Mouse (Mus musculus) kidney, postnatal 0 days (tissue): ENCODE measurements around the gene Gm10337. TPM values are rescaled to one million over a fixed set of nuclear protein-coding genes. Genes with fewer than 3 reads are reported as not detected.

ENCODE experiments used
- ATAC-seq: fragments of 200-750 bp; cut with Nextera tagmentation; replicated peaks from 2 replicates; pipeline ENCODE4 v1.8.0; 2017; ENCODE audit warnings: low read depth, moderate number of reproducible peaks, moderate TSS enrichment, moderate library complexity; ENCODE audit not compliant: low FRiP score
- DNase-seq: peaks from one replicate; pipeline ENCODE4 v3.0.0-alpha.2; 2016; ENCODE audit warnings: low spot score
- H3K27ac ChIP-seq: fragments of 300-500 bp; sonication (generic); 2 replicates; pipeline ENCODE4 v1.5.1; 2014; ENCODE audit warnings: mild to moderate bottlenecking
- H3K27me3 ChIP-seq: fragments of 300-500 bp; sonication (generic); 2 replicates; pipeline ENCODE4 v1.6.1; 2014; ENCODE audit warnings: low read length, mixed read lengths; ENCODE audit not compliant: insufficient read depth
- H3K36me3 ChIP-seq: fragments of 300-500 bp; sonication (generic); 2 replicates; pipeline ENCODE4 v1.6.1; 2014; ENCODE audit warnings: low read length, mixed read lengths; ENCODE audit not compliant: insufficient read depth
- H3K4me1 ChIP-seq: fragments of 300-500 bp; sonication (generic); replicated peaks from 2 replicates; pipeline ENCODE4 v1.6.1; 2014; ENCODE audit warnings: antibody characterized with exemption, low read length, mixed read lengths; ENCODE audit not compliant: insufficient read depth
- H3K4me2 ChIP-seq: fragments of 300-500 bp; sonication (generic); 2 replicates; pipeline ENCODE4 v1.6.1; 2014; ENCODE audit warnings: mild to moderate bottlenecking, low read length, moderate library complexity, mixed read lengths
- H3K4me3 ChIP-seq: fragments of 300-500 bp; sonication (generic); replicated peaks from 2 replicates; pipeline ENCODE4 v1.5.1; 2014; ENCODE audit warnings: low read depth, low read length
- H3K9ac ChIP-seq: fragments of 300-500 bp; sonication (generic); 2 replicates; pipeline ENCODE4 v1.6.1; 2014; ENCODE audit warnings: low read depth, low read length
- H3K9me3 ChIP-seq: fragments of 300-500 bp; sonication (generic); replicated peaks from 2 replicates; pipeline ENCODE4 v1.6.1; 2016; ENCODE audit warnings: low read length, inconsistent platforms, mixed read lengths
- CTCF ChIP-seq: IDR thresholded peaks from 2 replicates; pipeline ENCODE4 v1.5.1; 2016; ENCODE audit warnings: antibody characterized with exemption, low read depth, mild to moderate bottlenecking, moderate library complexity
- WGBS: fragments of 180-500 bp; shearing (Covaris S2); extraction: QIAGEN DNeasy Blood & Tissue Kit; methylation state at CpG from one replicate; pipeline ENCODE4 v1.1.7; 2014; 5-methylcytosine and 5-hydroxymethylcytosine counted together
- polyA plus RNA-seq: library from polyadenylated mRNA; unstranded; fragments of >200 nt; fragmentation: Nextera tagmentation; extraction: Ambion mirVana; gene quantifications from 2 replicates; pipeline ENCODE4 v1.2.1, GENCODE M21; 2015

Gm10337 gene
- polyA plus RNA-seq, 1 experiment from 2014 or later: 1.8 TPM

GRCm38 (mm10) chr15:102517631-102517975 is 14.1 kb downstream of the Gm10337 start:
- Histone ChIP-seq H3K9ac (peak overlapping the region; percentile 58; the same call in 1 of the 2 replicates), H3K36me3 (peaks cover 4% of the 10 kb centered on the region; the same call in 1 of the 2 replicates), H3K4me3 (peak overlapping the region; percentile 67), H3K27ac (peak overlapping the region; percentile 79), H3K4me1 (peaks cover 18% of the 10 kb centered on the region), H3K4me2 (peak overlapping the region; percentile 84), H3K9me3 (no peaks in the 10 kb centered on the region), H3K27me3 (no peaks in the 10 kb centered on the region)
- 0% methylated on average over 10 of the region's 10 CpGs for WGBS
- ATAC-seq: no peak; the same call in 1 of the 2 replicates
- DNase-seq: no peak
- TF ChIP-seq CTCF: no peak

DNA sequence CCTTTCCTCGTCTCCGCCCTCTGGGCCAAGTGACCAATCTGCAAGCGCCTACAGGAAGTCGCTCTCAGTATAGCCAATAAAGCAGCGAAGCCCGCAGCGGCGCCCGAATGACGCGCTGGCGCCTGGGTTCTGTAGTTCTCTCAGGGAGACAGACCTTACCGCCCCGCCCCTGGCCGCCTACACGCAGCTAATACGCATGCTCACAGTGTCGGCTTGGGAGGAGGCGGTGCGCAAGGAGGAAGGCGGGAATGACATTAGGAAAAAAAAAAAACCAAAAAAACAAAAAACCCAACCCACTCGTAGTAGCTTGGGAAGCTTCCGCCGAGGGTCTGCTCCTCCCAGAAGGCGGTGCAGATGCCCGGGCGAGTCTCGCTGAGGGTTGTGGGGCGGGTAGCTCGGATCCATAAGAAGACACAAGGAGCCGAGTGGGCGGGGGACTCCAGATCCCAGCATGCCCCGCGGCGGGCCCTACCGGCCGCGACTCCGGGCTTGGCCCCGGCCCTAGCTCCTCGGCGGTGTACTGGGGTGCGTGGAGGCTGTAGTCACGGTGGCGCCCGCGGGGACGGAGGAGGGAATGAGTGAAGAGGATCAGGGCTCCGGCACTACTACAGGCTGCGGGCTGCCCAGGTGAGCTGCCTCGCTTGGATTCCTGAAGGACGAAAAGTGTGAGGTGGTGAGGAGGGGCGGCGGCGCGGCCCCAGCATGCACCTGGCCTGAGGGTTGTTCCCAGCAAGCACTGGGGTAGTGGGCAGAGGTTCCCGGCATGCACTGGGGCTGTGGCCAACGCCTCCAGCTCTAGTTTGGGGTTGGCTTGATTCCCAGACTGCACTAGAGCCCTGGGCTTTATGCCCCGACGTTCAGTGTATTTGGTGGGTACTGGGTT is 14.7 kb downstream of the Gm10337 start, which contains the start of gene Tarbp2:
Tarbp2 (plus strand) TSS at position 217 of the 883 bp plus-strand sequence.
- WGBS: under 1% methylated on average over 59 of the region's 60 CpGs
- Histone ChIP-seq H3K36me3 (peaks cover 5% of the 10 kb centered on the region; the same call in 1 of the 2 replicates), H3K9me3 (no peaks in the 10 kb centered on the region), H3K27me3 (no peaks in the 10 kb centered on the region), H3K9ac (peak within 1 kb of the TSS; percentile 71), H3K4me3 (peak within 1 kb of the TSS; percentile 67), H3K4me1 (peaks cover 14% of the 10 kb centered on the region), H3K27ac (peak within 1 kb of the TSS; percentile 97), H3K4me2 (peak within 1 kb of the TSS; percentile 84)
- peak; percentile 100 for DNase-seq
- TF ChIP-seq CTCF: no peak
- ATAC-seq: peak; percentile 91

GRCm38 (mm10) chr15:102518859-102519201 is 15.3 kb downstream of the Gm10337 start:
- peaks cover 7% of the 10 kb centered on the region for H3K36me3 ChIP-seq
- H3K4me3 ChIP-seq: peak overlapping the region; percentile 67
- no peak for DNase-seq
- no peaks in the 10 kb centered on the region for H3K27me3 ChIP-seq
- ATAC-seq: no peak
- H3K4me1 ChIP-seq: peaks cover 14% of the 10 kb centered on the region
- peak overlapping the region; percentile 84 for H3K4me2 ChIP-seq
- no peaks in the 10 kb centered on the region for H3K9me3 ChIP-seq
- TF ChIP-seq CTCF: no peak
- peak overlapping the region; percentile 71 for H3K9ac ChIP-seq
- WGBS: 14% methylated on average over 9 of the region's 9 CpGs
- peak overlapping the region; percentile 97 for H3K27ac ChIP-seq

GRCm38 (mm10) chr15:102519211-102520141 is 16.0 kb downstream of the Gm10337 start:
- Histone ChIP-seq H3K9ac (peak overlapping the region; percentile 71), H3K27me3 (no peaks in the 10 kb centered on the region), H3K36me3 (peaks cover 9% of the 10 kb centered on the region), H3K9me3 (no peaks in the 10 kb centered on the region), H3K4me1 (peaks cover 14% of the 10 kb centered on the region), H3K4me3 (peak overlapping the region; percentile 67), H3K27ac (peak overlapping the region; percentile 97), H3K4me2 (peak overlapping the region; percentile 84)
- WGBS: 55% methylated on average over 16 of the region's 17 CpGs
- no peak for DNase-seq
- ATAC-seq: no peak
- no peak for TF ChIP-seq CTCF

DNA sequence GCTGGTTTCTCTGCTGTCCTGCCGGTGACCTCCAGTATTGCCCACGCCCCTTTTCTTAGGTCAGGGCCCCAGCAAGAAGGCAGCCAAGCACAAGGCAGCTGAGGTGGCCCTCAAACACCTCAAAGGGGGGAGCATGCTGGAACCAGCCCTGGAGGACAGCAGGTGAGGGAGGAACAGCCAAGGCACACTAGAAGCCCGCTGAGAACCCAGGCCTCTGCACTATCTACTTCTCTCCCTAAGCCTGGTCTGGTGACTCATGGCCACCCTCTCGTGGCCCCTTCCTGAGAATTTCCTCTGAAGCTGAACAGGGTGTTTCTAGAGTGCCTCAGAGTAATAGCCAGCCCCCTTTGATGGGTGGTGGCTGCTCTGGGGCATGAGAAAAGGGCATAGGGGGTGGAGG is 16.9 kb downstream of the Gm10337 start:
- DNase-seq: no peak
- 79% methylated on average over 4 of the region's 4 CpGs for WGBS
- Histone ChIP-seq H3K36me3 (peaks cover 9% of the 10 kb centered on the region), H3K9me3 (no peaks in the 10 kb centered on the region), H3K9ac (peak overlapping the region; percentile 6; the same call in 1 of the 2 replicates), H3K27ac (no peak overlapping the region), H3K4me3 (no peak overlapping the region), H3K27me3 (no peaks in the 10 kb centered on the region), H3K4me1 (peaks cover 14% of the 10 kb centered on the region), H3K4me2 (no peak overlapping the region)
- no peak for ATAC-seq
- TF ChIP-seq CTCF: no peak

DNA sequence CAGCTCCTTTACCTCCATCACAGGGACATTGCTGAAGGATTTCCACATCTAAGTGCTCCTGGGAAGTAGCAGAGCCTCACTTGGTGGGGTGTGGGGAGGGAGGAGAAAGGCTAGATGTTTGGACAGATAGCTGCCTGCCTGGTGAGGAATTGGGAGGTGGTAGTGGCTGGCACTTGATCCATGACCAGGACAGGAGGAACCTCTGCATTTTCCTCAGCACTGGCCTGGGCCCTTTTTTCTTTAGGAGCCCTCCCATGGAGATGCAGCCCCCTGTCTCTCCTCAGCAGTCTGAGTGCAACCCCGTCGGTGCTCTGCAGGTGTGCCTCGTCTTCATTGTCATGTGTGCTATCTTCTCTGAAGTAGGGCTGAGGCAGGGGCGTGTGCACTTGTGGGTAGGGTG is 18.0 kb downstream of the Gm10337 start:
- Histone ChIP-seq H3K27me3 (no peaks in the 10 kb centered on the region), H3K4me1 (peaks cover 4% of the 10 kb centered on the region; the same call in 1 of the 2 replicates), H3K4me3 (no peak overlapping the region), H3K36me3 (peaks cover 9% of the 10 kb centered on the region), H3K9me3 (no peaks in the 10 kb centered on the region), H3K9ac (no peak overlapping the region), H3K27ac (no peak overlapping the region), H3K4me2 (no peak overlapping the region)
- WGBS: 72% methylated on average over 4 of the region's 4 CpGs
- no peak for ATAC-seq
- no peak for DNase-seq
- TF ChIP-seq CTCF: no peak
